10 mouse cellular contexts compared by ENCODE assay signal in genomic region chr6:18078615-18079014, GRCm38 (mm10). TPM values are rescaled to one million over a fixed set of nuclear protein-coding genes. Genes with fewer than 3 reads are reported as not detected.
DNase-seq lines count a peak whose midpoint lies in the region; ATAC-seq and TF ChIP-seq lines count a peak whose summit lies in the region.
"Had no signal": no experiment of that assay in that cellular context is flagged by ENCODE, and none has a peak within 500 bp of the region (broad histone marks: within the 10 kb centered on the region; RNA-seq: fewer than 3 reads in every experiment).

No protein-coding gene starts in this region.

- WGBS in liver, adult 2 months = 29% methylated on average over 1 of the region's 1 CpGs

- peak; percentile 19; the same call in 1 of the 2 replicates for TF ChIP-seq CTCF in liver, adult 2 months (IDR thresholded peaks at IDR 0.05; ENCODE audit: low read depth, low read length)

- H3K27ac ChIP-seq in liver, adult 2 months (replicated peaks; ENCODE audit: insufficient read depth, low read depth, low read length) = no peak overlapping the region
- H3K27ac ChIP-seq: lung, embryonic 15.5 days had no signal

- no peaks in the 10 kb centered on the region for H3K79me2 ChIP-seq in liver, adult 2 months (ENCODE audit: control insufficient read depth, insufficient read depth, low read length)

- peak; percentile 61 for ATAC-seq in megakaryocyte-erythroid progenitor cell, adult 5-6 weeks (replicated peaks; ENCODE audit: low FRiP score, low TSS enrichment, poor library complexity, severe bottlenecking)

- no peak for TF ChIP-seq POLR2A in liver, adult 2 months (IDR thresholded peaks at IDR 0.05; ENCODE audit: extremely low read depth, insufficient read depth, low read length)

- H3K4me3 ChIP-seq in liver, adult 2 months (ENCODE audit: insufficient read depth, low read depth, low read length) = no peak overlapping the region
- H3K4me3 ChIP-seq: lung, embryonic 15.5 days had no signal

- H3K4me1 ChIP-seq in liver, adult 2 months (ENCODE audit: control insufficient read depth, insufficient read depth, low read length) = no peaks in the 10 kb centered on the region

- H3K9ac ChIP-seq in liver, adult 2 months (ENCODE audit: low read depth, low read length) = no peak overlapping the region
- H3K9ac ChIP-seq: lung, embryonic 15.5 days had no signal

- H3K27me3 ChIP-seq in liver, adult 2 months (ENCODE audit: control insufficient read depth, insufficient read depth, low read length) = no peaks in the 10 kb centered on the region
- H3K27me3 ChIP-seq: lung, embryonic 15.5 days had no signal

- peak; percentile 4 for DNase-seq in cerebellum, adult 9-10 months
- DNase-seq in cerebellum, adult 8-10 months = no peak
- DNase-seq in liver, adult 2 months (ENCODE audit: extremely low read depth, low read depth, low spot score) = no peak
- DNase-seq in liver = no peak
- peak; percentile 14 for DNase-seq in c-Kit-positive CD71-negative TER-119-negative erythroid progenitor cells, embryonic 14.5 days (ENCODE audit: low read depth)
- DNase-seq in cerebellum, adult 11-12 months = no peak
- no peak for DNase-seq in heart, postnatal 4 days
- DNase-seq: kidney, adult 8-10 months had no signal

- no peaks in the 10 kb centered on the region for H3K36me3 ChIP-seq in liver, adult 2 months (ENCODE audit: control insufficient read depth, insufficient read depth, low read length)
- H3K36me3 ChIP-seq: lung, embryonic 15.5 days had no signal

RNA-seq across cellular contexts. Expression of gene Asz1, which starts 30.2 kb away (rescaled TPM):
- not detected in 2 replicates for total RNA-seq in liver, adult 2 months (2014; rRNA removed)
- not detected in 2 replicates for polyA plus RNA-seq in liver, adult 2 months (2012; rRNA removed)
- not detected in 2 replicates for total RNA-seq in megakaryocyte-erythroid progenitor cell, adult 5-6 weeks (2014; fragmentation: Nextera tagmentation)
- total RNA-seq in megakaryocyte-erythroid progenitor cell, adult 5-6 weeks (2017) = not detected in 2 replicates
- total RNA-seq in heart, postnatal 4 days (2021) = not detected

RNA-seq across cellular contexts. Expression of gene Wnt2, which starts 48.2 kb away (rescaled TPM):
- total RNA-seq in liver, adult 2 months (2014; rRNA removed) = 1.7 and 3.3 TPM in 2 replicates
- 1.6 and 3.5 TPM in 2 replicates for polyA plus RNA-seq in liver, adult 2 months (2012; rRNA removed)
- total RNA-seq in megakaryocyte-erythroid progenitor cell, adult 5-6 weeks (2014; fragmentation: Nextera tagmentation) = not detected in 2 replicates
- not detected in 2 replicates for total RNA-seq in megakaryocyte-erythroid progenitor cell, adult 5-6 weeks (2017)
- 1 to 10 TPM; 1.6 to 1.8 TPM for total RNA-seq in heart, postnatal 4 days (2021)

Comparison
In these comparisons a context has a peak if more than half of its experiments do, and no peak if none do; other contexts are left out.
1. DNase-seq: peak in cerebellum, adult 9-10 months (single experiment) and c-Kit-positive CD71-negative TER-119-negative erythroid progenitor cells, embryonic 14.5 days (single experiment); none in cerebellum, adult 8-10 months (single experiment), liver, adult 2 months (single experiment), liver (single experiment), cerebellum, adult 11-12 months (single experiment) and heart, postnatal 4 days (single experiment).